Mouse (Mus musculus): ENCODE data around the gene Klhl8.
"Not testable (repeated sequence)": the region's sequence is repeated elsewhere in the genome, so short reads cannot be mapped to it uniquely, and the experiment has no call there.

The Klhl8 gene

DNA sequence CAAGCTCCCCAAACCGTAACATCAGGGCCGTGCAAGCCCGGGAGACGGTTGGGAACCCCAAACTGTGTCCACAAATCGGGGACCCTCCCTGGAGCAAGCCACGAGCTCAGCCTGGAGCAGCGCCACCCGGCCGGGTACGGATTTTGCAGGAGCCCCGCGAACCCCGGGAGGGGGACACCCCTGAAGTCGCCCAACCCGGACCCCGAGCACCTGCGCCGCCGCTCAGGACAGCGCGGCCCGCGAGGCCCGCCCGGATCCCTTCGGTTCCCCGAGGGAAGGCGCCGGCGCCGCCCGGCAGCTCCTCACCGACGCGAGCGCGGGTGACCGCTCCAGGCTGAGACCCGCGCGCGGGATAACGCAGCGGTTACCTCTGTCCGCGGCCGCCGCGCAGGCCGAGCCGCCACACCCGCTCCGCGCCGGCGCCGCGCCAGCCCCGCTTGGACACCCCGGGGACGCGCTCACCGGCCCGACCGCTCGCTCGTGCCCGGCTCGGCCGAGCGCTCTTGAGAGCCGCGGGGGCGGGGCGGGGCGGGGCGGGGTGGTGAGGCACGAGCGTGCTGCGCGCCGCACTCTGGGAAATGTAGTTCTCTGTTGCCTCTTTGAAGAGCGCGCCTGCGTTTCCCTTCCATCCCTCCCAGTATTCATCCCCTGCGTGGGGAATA is at the start of gene Klhl8:
Klhl8 (minus strand) TSS at position 512 of the 662 bp plus-strand sequence.
- DNase-seq: peak; percentile 83

GRCm38 (mm10) chr5:103954638-103955037 is 43.6 kb upstream of the Klhl8 start:
- DNase-seq: no peak

- DNase-seq: no peak
Measured at GRCm38 (mm10) chr5:103953135-103954083, 42.4 kb upstream of the Klhl8 start.

DNA sequence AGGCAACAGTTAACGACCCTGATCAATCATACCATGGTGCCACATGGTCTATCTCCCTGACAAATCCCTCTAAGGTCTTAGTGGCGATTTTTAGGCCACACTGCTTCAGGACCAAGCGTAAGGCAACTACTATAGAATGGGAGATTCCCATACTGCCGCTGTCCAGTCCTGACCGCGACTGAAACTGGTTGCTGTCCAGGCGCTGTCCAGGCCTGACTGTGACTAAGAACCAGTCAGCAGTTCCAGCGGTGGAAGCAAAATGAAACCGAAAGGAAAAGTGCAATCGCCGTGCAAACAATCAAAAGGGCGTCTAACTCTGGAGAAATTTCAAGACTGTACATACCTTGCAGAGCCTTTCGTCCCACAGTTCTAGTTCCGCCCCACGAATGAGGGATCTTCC is 39.1 kb upstream of the Klhl8 start:
- DNase-seq: not testable (repeated sequence)

DNA sequence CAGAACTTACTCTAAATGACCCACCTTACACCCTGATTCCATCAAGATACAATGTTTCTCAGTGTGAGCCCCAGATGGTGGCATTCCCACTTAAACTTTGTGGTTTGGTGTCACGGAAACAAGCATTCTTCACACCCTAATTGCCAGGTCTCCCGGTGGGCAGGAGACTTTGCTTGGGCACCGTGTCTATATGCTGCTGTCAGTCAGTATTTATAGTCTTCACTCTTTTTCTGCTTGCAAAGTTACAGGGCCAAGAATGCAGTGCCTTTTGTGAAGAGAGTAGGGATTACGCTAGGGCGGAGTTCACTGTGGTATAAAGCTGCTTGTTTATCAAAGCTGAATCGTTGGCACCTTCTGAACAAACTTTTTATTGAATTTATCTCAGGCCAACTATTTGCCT is 32.1 kb upstream of the Klhl8 start:
- no peak for DNase-seq

GRCm38 (mm10) chr5:103939856-103940255 is 28.8 kb upstream of the Klhl8 start:
- no peak for DNase-seq

- no peak for DNase-seq
Measured at GRCm38 (mm10) chr5:103939350-103939652, 28.2 kb upstream of the Klhl8 start.

- DNase-seq: no peak
Measured at GRCm38 (mm10) chr5:103938547-103939349, 27.7 kb upstream of the Klhl8 start.

GRCm38 (mm10) chr5:103936906-103937589 is 26.0 kb upstream of the Klhl8 start:
- DNase-seq: peak; percentile 19

- not testable (repeated sequence) for DNase-seq
Measured at GRCm38 (mm10) chr5:103931924-103932323, 20.9 kb upstream of the Klhl8 start.

DNA sequence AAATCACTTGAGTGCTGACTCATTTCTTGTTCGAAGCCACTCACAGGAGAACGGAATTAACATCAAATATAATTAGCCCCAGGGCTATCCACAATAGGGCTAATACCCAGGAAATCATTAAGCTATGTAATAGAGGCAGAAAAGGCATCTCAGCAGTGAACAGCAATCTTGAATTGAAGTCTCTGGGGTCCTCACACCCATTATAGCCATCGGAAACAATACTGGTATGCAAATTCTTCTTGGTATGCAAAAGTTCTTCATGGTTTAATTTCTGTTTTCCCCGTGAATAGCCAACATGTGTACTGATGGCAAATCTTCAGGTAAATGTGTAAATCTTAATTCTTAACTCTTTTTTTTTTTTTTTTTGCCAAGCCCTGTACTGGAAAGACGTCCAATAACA is 19.5 kb upstream of the Klhl8 start:
- DNase-seq: no peak

DNA sequence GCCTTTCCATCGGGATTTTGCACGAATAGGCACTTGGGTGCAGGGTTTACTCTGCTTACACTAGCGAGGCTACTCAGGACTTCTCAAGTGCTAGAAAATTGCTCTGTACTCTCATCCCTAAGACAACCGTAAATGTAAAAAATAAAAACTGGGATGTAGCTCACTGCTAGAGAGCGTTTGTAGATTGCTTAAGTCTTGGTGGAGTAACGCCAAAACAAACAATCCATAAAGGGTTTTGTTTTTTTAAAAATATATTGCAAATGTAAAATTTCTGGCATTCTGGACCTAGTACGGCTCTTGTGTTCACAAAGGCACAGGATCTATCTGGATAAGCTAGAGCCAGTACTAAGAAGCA is 17.1 kb upstream of the Klhl8 start:
- DNase-seq: no peak

DNA sequence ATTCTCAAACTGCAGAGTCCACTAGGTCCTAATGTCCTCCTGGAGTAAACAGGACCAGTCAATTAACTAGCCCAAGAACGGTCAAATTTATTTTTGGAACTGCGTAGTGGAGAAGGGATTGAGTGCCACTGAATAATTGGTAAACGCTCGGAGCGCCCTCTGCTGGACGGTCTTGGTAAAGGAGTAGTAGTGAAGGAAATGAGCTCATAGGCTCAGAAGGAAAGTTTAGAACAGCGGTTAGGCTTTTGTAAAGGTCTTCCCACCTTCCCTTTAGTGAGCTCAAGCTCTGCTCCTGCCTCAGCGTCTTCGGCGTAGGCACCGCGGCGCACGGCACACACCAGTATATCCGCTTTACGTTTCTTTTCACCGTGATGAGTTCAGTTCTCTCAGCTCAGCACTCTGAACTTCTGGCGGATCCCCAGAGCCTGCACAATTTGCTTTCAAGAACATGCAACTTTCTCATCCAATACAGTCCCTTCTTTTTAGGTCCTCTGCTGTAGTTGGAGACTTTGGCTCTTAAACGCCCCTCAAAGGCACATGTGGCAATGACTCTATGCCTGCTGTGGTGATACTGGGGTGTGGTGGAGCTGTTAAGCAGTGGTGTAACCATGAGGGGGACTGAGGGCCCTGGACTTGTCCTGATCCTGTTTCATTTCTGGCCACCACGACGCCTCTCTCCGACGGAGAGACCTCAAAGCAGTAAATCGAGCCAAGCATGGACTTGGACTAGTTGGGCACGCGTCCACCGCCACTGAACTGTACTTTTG is 16.6 kb upstream of the Klhl8 start:
- DNase-seq: peak; percentile 96

- DNase-seq: peak; percentile 38
Measured at GRCm38 (mm10) chr5:103926398-103926797, 15.3 kb upstream of the Klhl8 start.

DNA sequence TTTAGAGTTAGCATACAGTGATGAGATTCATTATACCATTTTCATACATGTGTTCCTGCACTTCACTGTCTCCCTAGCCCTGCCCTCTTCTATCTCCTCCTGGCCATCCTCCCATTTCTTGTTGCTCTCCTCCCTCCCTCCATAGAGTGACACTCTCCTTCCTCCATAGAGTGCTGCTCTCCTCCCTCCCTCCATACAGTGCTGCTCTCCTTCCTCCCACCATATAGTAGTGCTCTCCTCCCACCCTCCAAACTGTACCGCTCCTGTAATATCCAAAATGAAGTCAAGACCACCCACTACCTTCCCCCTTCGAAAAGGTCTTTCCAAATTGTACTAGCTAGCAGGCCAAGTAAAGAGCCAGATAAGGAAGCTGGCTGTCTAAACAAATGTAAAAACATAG is 12.7 kb upstream of the Klhl8 start:
- no peak for DNase-seq

DNA sequence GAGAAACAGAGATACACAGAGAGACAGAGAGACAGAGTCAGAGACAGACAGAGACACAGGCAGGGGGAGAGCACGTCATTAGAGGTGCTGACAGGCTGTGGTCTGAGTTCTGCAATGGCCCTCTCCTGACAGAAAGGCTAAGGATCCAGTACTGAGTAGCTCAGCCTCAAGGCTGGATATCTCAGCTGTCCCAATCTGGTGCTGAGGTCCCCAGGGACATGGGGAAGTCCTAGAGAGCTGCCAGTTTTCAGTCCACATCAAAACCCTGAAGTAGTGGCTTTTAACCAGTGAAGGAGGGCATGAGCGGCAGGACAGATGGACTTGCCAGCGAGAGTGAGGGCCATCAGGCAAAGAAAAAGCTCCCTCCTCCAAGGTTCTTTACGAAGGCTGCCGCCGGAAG is 12.0 kb upstream of the Klhl8 start:
- no peak for DNase-seq

DNA sequence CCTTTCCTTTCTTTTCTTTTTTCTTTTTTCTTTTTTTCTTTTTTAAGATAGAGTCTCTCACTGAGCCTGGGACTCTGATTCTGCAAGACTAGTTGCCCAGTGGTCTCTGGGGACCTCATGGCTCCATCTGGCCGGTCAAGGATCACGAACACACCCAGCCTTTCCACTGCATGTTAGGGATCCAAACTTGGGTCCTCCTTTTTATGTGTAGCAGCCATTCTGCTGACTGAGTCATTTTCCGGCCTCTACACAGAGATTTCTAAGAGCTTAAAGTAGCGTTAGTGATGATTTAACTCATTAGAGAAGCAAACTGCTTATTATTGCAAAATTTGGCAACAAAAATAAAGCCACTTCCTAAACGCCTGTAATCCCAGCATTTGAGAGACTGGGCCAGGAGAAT is 11.4 kb upstream of the Klhl8 start:
- peak; percentile 43 for DNase-seq

DNA sequence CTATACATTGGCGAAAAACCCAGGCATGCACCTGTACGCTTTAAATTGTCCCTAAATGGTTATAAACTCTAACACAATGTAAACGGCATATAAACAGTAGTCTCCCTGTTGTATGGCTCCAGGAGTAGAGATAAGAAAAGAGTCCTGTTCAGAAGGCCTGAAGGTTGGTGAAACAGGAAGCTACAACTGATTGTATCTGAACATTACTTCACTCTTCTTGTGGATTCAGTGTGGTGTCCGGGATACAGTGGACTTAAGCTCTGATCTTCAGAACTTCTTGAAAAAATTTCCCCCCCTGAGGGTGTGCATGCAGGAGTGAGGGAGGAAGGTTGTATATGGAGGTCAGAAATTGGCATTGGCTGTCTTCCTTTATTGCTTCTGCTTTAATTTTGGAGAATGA is 8.4 kb upstream of the Klhl8 start:
- DNase-seq: no peak

- DNase-seq: no peak
Measured at GRCm38 (mm10) chr5:103918233-103918632, 7.2 kb upstream of the Klhl8 start.

DNA sequence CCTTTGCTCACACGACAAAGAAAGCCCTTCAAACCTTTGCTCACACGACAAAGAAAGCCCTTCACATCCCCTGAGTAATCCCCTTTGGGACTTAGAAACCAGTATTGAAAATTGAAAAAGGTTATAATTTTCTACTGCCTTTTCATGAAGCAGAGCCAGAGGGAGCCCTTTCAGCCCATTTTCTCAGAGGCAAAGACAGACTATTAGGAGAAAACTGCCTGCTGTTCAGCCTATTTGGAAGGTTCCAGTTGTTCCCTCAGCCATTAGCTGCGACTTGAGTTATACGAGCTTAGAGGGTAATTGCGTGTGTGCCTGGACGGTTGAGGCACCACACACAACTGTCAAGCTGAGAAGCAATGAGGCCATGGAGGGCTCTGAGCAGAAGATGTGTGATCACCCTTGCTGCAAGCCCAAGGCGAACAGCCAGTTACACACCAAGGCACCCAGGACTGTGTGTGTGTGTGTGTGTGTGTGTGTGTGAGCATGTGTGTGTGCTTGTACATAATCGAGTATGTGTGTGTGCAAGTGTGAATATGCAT is 6.4 kb upstream of the Klhl8 start:
- DNase-seq: no peak

DNA sequence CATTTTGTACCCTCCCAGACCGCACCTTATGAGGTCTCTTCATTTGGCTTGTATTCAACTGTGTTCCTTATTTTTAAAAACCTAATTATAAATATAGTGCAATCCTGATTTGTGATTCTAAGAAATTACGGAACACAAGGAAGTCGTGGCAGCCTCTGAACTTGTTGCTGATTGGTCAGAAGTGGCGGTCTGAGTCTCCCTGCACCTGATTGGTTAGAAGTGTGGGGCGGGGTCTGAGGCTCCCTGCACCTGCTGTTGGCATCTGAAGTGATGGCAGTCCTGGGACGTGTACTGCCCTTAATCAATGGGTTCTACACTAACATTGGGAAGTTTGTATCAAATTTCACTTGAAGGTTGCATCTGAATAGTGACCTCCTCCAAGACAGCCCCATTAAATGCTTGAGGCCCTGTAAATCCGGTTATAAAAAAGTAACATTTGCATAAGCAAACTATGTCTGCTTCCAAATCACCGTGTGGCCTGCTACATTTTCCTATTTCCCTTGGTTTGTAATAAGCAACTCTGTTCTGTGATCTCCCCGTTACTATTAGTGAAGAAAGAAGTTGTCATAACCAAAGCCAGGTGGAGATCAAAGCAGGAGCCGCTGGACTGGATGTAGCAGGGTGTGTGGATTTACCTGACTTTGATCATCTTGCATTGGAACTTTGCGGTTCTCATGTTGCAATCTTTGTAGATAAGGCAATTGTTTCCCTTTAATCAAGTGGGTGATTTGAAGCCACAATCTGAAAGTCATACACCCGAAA is 5.7 kb upstream of the Klhl8 start:
- no peak for DNase-seq
